8 mouse cellular contexts compared by ENCODE assay signal in the genomic region with DNA sequence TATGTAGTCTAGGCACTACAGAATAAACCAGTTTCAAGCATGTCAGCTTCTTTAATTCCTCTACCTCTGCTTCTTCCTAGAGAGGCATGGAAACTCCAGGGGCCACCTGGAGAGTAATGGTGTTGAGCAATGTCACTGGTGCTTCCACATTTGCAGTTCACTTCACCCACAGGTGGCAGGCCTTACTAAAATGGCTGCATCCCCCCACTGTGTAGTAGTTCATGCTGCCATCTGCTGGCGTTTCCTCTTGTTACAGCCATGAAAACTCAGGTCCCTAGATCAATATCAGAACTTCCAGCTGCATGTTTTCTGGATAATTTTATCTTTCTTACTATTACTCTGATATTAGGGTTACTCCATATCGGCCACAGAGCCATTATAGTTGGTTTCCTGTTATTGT.
DNase-seq lines count a peak whose midpoint lies in the region; TF ChIP-seq lines count a peak whose summit lies in the region.

No protein-coding gene starts in this region.

- no peak for TF ChIP-seq POLR2A in myocyte (IDR thresholded peaks at IDR 0.05; ENCODE audit: insufficient read length, low read depth)

- H3K36me3 ChIP-seq in embryonic facial prominence, embryonic 10.5 days (replicated peaks) = no peaks in the 10 kb centered on the region
- H3K36me3 ChIP-seq in myocyte (ENCODE audit: control insufficient read depth, insufficient read depth) = no peaks in the 10 kb centered on the region

- H3K4me2 ChIP-seq in myocyte (ENCODE audit: low read depth) = no peak overlapping the region

- no peaks in the 10 kb centered on the region for H3K9me3 ChIP-seq in embryonic facial prominence, embryonic 10.5 days

- no peaks in the 10 kb centered on the region for H3K4me1 ChIP-seq in embryonic facial prominence, embryonic 10.5 days

- DNase-seq in heart, postnatal 14 days = peak; percentile 23 to 52
- DNase-seq in heart, adult 9 months (ENCODE audit: low spot score in 2 of 2) = no peak
- peak; percentile 70 for DNase-seq in adrenal gland, postnatal 10 days
- peak; percentile 59 for DNase-seq in embryonic facial prominence, embryonic 10.5 days (ENCODE audit: low spot score)
- DNase-seq in kidney, adult 11 months = peak; percentile 13
- peak; percentile 27 to 53 for DNase-seq in left cerebral cortex, postnatal 25 days (ENCODE audit: low spot score in 2 of 2)
- peak; percentile 2 for DNase-seq in thymus, postnatal 25 days

- no peaks in the 10 kb centered on the region for H3K79me2 ChIP-seq in myocyte (ENCODE audit: control insufficient read depth, insufficient read depth)

- WGBS in embryonic facial prominence, embryonic 10.5 days = 12% methylated on average over 2 of the region's 2 CpGs

- intact Hi-C loops in heart, postnatal 14 days (cut with DNase I) = loop anchor here (10.0 kb wide), 2 partner anchors 453 to 923 kb away; no protein-coding TSS in a partner anchor
- intact Hi-C loops in left cerebral cortex, postnatal 25 days (cut with DNase I) = loop anchor here (1.0 to 10.0 kb wide), 5 partner anchors 297 to 921 kb away; partner anchors contain the start of gene Gpr85

- no peaks in the 10 kb centered on the region for H3K27me3 ChIP-seq in embryonic facial prominence, embryonic 10.5 days (replicated peaks; ENCODE audit: low read depth, poor library complexity, severe bottlenecking)
- no peaks in the 10 kb centered on the region for H3K27me3 ChIP-seq in myocyte (ENCODE audit: control insufficient read depth, insufficient read depth, insufficient read length)

- H3K4me3 ChIP-seq in embryonic facial prominence, embryonic 10.5 days = no peak overlapping the region
- H3K4me3 ChIP-seq in myocyte = no peak overlapping the region

- no peak overlapping the region for H3ac ChIP-seq in myocyte (ENCODE audit: control insufficient read depth, insufficient read length)

- no peak overlapping the region for H3K27ac ChIP-seq in embryonic facial prominence, embryonic 10.5 days (replicated peaks)

TF ChIP-seq in myocyte, 11 proteins besides CTCF, POLR2A, EP300 and RAD21:
- 0 out of 2 replicates have a peak, but pooled peaks have one; percentile 24 for TF ChIP-seq CEBPB (IDR thresholded peaks at IDR 0.05; ENCODE audit: insufficient read depth, poor library complexity, severe bottlenecking)
- TF ChIP-seq E2F4 (IDR thresholded peaks at IDR 0.05; ENCODE audit: insufficient read depth) = no peak
- no peak for TF ChIP-seq USF1 (IDR thresholded peaks at IDR 0.05; ENCODE audit: low read depth)
- no peak for TF ChIP-seq MYOD1 (IDR thresholded peaks at IDR 0.05; ENCODE audit: control insufficient read depth in 1 of 3, insufficient read length in 2 of 3, low read depth in 2 of 3)
- no peak for TF ChIP-seq REST (IDR thresholded peaks at IDR 0.05; ENCODE audit: insufficient read depth, insufficient read length)
- TF ChIP-seq POLR2AphosphoS2 (IDR thresholded peaks at IDR 0.05; ENCODE audit: insufficient read length, low read depth) = no peak

Comparison
In these comparisons a context has a peak if more than half of its experiments do, and no peak if none do; other contexts are left out.
1. DNase-seq: peak in heart, postnatal 14 days (2 of 2), adrenal gland, postnatal 10 days (single experiment), embryonic facial prominence, embryonic 10.5 days (single experiment), kidney, adult 11 months (single experiment), left cerebral cortex, postnatal 25 days (2 of 2) and thymus, postnatal 25 days (single experiment); none in heart, adult 9 months (0 of 2).